Mouse (Mus musculus): Measurements from ENCODE around the gene Plxnb3. TPM values are rescaled to one million over a fixed set of nuclear protein-coding genes. Genes with fewer than 3 reads are reported as not detected.

Plxnb3 gene
- polyA plus RNA-seq, 1 experiment from 2014 or later, result 0.23 TPM

DNA sequence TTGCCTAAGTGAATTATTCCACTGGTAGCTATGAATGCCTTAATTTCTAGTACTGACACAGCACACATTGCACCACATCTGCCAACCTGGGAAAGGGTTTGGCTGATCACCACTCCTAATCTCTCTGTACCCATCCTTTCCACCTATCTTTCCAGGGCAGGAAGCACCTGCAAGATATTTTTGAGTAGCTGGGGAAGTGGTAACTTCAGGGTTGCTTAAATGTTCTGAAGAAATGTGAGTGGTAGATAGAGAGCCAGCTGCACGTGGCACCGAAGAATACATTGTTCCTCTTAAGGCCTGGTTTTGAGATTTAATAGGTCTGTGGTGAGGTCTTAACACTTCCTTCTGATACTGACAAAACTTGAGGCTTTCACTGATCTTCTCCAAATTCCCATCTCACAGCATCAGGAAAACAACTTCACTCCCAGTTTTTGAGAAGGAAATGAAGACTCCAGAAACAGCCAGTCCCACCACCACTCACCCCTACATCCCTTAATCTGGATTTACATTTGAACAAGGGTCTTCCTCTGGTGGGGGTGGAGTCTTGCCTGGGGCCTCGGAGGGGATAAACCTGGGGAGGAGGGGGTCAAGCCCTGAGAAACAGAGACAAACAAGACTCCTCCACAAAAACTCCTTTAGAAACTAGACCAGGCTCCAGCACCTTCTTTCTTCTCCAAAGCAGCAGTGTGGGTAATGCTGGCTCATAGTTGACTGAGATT lies 59.9 kb downstream of the Plxnb3 start:
- H3K27ac ChIP-seq (ENCODE audit: low read depth), result no peak overlapping the region
- H3K4me2 ChIP-seq (ENCODE audit: low read depth, low read length), result no peak overlapping the region
- TF ChIP-seq EP300 (IDR thresholded peaks at IDR 0.05; ENCODE audit: low read depth), result no peak
- TF ChIP-seq CTCF (IDR thresholded peaks at IDR 0.05; ENCODE audit: low read depth), result no peak
- no peak overlapping the region for H3K4me3 ChIP-seq (ENCODE audit: low read depth, low read length)
- no peaks in the 10 kb centered on the region; the same call in 1 of the 2 replicates for H3K27me3 ChIP-seq (ENCODE audit: insufficient read depth, low read length)
- H3K9ac ChIP-seq (replicated peaks), result no peak overlapping the region
- no peaks in the 10 kb centered on the region for H3K4me1 ChIP-seq (ENCODE audit: insufficient read depth)
- ATAC-seq (no peak), DNase-seq (no peak)
- 38% methylated on average over 3 of the region's 3 CpGs for WGBS (ENCODE audit: insufficient replicate concordance)
- H3K36me3 ChIP-seq (replicated peaks; ENCODE audit: insufficient read depth, low read length), result no peaks in the 10 kb centered on the region
- no peaks in the 10 kb centered on the region for H3K9me3 ChIP-seq (ENCODE audit: low read length)

Other genes with a start within 250 kb of the Plxnb3 start
- 3.9 and 4.2 TPM in 2 replicates for gene Dusp9, start 117.7 kb upstream of the Plxnb3 start, polyA plus RNA-seq (2015; fragmentation: Nextera tagmentation; extraction: Ambion mirVana)
- 0.61 and 0.66 TPM in 2 replicates for gene Pnck, start 97.0 kb upstream of the Plxnb3 start, polyA plus RNA-seq (2015; fragmentation: Nextera tagmentation; extraction: Ambion mirVana)
- 0.72 and 0.81 TPM in 2 replicates for gene Slc6a8, start 83.9 kb upstream of the Plxnb3 start, polyA plus RNA-seq (2015; fragmentation: Nextera tagmentation; extraction: Ambion mirVana)
- 143 and 144 TPM in 2 replicates for gene Bcap31, start 40.9 kb upstream of the Plxnb3 start, polyA plus RNA-seq (2015; fragmentation: Nextera tagmentation; extraction: Ambion mirVana)
- gene Abcd1, start 40.5 kb upstream of the Plxnb3 start, polyA plus RNA-seq (2015; fragmentation: Nextera tagmentation; extraction: Ambion mirVana), result 7.0 and 7.5 TPM in 2 replicates
- gene Srpk3, start 17.3 kb downstream of the Plxnb3 start, polyA plus RNA-seq (2015; fragmentation: Nextera tagmentation; extraction: Ambion mirVana), result 1.7 TPM in 2 replicates
- gene Idh3g, start 29.8 kb downstream of the Plxnb3 start, polyA plus RNA-seq (2015; fragmentation: Nextera tagmentation; extraction: Ambion mirVana), result 83.7 and 88.1 TPM in 2 replicates
- 183 and 185 TPM in 2 replicates for gene Ssr4, start 29.9 kb downstream of the Plxnb3 start, polyA plus RNA-seq (2015; fragmentation: Nextera tagmentation; extraction: Ambion mirVana)
- gene Pdzd4, start 67.9 kb downstream of the Plxnb3 start, polyA plus RNA-seq (2015; fragmentation: Nextera tagmentation; extraction: Ambion mirVana), result 0.04 and 0.06 TPM in 2 replicates
- gene Avpr2, start 135.0 kb downstream of the Plxnb3 start, polyA plus RNA-seq (2015; fragmentation: Nextera tagmentation; extraction: Ambion mirVana), result 0.08 and 0.09 TPM in 2 replicates
- 0.06 and 0.12 TPM in 2 replicates for gene L1cam, start 139.0 kb downstream of the Plxnb3 start, polyA plus RNA-seq (2015; fragmentation: Nextera tagmentation; extraction: Ambion mirVana)
- gene Arhgap4, start 164.8 kb downstream of the Plxnb3 start, polyA plus RNA-seq (2015; fragmentation: Nextera tagmentation; extraction: Ambion mirVana), result 5.1 and 5.2 TPM in 2 replicates
- gene Naa10, start 164.9 kb downstream of the Plxnb3 start, polyA plus RNA-seq (2015; fragmentation: Nextera tagmentation; extraction: Ambion mirVana), result 48.9 and 51.8 TPM in 2 replicates
- 22.3 and 22.6 TPM in 2 replicates for gene Renbp, start 173.8 kb downstream of the Plxnb3 start, polyA plus RNA-seq (2015; fragmentation: Nextera tagmentation; extraction: Ambion mirVana)
- 14.6 and 16.4 TPM in 2 replicates for gene Hcfc1, start 209.3 kb downstream of the Plxnb3 start, polyA plus RNA-seq (2015; fragmentation: Nextera tagmentation; extraction: Ambion mirVana)

Measured in liver, postnatal 0 days (tissue).